Mouse (Mus musculus) hematopoietic stem cell, adult 5-6 weeks (primary cell): ENCODE data around the gene Hdac4. TPM values are rescaled to one million over a fixed set of nuclear protein-coding genes. Genes with fewer than 3 reads are reported as not detected.

Experiments used
- ATAC-seq, 2 experiments: fragments of 125-278 bp in 1 of 2; replicated peaks in 1 of 2; 2 replicates each; pipeline ENCODE4 v1.8.0; 2016 to 2017; ENCODE audit warnings: inconsistent platforms in 2 of 2, mild to moderate bottlenecking in 2 of 2, moderate number of reproducible peaks in 2 of 2, low read depth in 1 of 2, moderate TSS enrichment in 1 of 2; ENCODE audit not compliant: low FRiP score in 2 of 2, poor library complexity in 2 of 2, severe bottlenecking in 2 of 2, insufficient read depth in 1 of 2, low TSS enrichment in 1 of 2
- total RNA-seq: library from RNA; stranded (forward); fragments of 172-1452, 232-1000 nt; gene quantifications from 2 replicates; pipeline ENCODE4 v1.2.3, GENCODE M21; 2017

Gene Hdac4
- total RNA-seq: 12.6 and 17.6 TPM in 2 replicates

DNA sequence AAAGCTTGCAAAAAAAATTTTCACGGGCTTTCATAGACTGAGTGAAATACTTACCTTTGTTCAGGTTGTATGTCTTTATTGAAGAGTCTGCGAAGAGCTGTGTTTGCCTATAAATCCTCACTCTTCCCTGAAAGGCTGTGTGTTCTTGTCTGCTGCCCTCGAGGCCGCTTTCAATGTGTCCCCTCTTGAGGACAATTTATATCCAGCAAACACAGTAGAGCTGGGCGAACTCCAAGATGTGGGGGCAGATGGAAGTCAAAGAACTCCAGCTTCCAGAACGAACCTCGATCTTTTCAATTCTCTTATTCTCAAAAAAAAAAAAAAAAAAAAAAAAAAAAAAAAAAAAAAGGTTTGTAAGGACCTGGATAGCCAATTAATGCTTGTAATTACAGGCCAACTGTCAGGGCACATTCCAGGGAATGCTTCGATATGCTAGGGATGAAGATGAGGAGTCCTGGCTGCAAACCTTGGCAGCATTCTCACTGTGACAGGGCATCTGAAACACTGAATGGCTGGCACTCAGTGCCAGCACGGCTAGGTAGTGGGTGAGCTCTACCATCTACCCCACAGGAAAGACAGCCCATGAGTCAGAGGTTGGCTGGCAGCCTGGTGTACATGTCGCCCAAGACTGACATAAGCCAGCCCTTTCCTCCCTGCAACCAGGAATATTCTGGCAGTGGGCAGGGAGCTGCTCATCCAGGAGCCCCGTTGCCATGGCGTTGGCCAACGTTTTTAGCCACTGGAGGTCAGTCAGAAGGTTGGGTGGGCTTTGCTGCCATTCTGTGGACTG is at the start of gene Hdac4:
Gene Hdac4, minus strand, starts transcription at position 340 of the 790 bp plus-strand sequence.
- peak; percentile 21 to 30; a peak in 1 of 4 replicates for ATAC-seq

DNA sequence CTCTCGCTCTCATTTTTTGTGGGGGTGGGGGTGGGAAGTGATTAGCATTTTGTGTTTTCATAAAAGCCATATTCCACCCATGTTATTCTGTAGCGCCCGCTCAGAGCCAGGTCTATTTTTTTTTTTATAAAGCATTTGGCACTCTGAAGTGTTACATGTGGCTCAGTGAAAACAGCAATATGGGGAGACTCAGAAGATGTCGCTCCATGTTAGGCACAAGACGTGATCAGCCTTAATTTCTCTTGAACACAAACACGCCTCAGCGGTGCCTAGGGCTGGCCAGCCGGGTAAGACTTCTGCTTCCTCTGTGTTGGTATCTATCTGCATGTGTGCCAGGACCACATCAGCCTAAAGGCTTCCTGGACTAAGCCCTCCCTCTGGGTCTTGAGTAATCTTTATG is 48.0 kb upstream of the Hdac4 start:
- no peak for ATAC-seq

DNA sequence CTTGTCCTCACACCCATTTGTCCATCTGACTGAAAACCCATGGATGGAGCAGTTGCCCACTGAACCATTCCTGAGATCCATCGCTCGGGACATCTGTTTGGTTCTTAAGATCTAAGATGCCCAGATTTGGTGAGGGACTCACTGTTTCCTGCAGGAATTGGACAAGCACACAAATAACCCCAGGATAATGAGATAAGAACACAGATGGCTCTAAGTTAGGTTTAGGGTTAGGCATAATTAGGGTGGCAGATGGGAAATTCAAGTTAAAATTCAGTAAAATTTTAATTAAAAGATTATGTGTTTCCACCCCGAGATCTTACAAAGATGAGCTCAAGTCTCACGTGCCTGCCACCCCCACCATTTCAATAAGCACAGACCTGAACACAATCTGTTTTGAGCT is 44.6 kb upstream of the Hdac4 start:
- no peak for ATAC-seq

DNA sequence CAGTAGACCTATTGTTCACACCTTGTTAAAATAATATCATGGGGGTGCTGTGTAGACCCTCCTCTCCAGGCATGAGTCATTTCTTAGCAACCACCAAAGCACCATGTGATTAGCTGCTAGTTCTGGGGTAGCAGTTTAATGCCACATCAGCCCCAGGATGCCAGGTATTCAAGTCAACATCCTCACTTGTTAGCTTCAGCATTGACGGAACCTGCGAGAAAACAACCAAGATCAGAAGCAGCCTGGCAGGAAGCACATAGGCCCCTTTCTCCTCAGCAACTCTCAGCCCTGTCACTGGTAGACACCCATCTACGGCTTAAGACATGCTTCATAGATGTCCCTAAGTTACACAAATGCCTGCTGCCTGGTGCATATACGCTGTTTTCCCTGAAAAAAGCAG is 40.1 kb upstream of the Hdac4 start:
- no peak for ATAC-seq

DNA sequence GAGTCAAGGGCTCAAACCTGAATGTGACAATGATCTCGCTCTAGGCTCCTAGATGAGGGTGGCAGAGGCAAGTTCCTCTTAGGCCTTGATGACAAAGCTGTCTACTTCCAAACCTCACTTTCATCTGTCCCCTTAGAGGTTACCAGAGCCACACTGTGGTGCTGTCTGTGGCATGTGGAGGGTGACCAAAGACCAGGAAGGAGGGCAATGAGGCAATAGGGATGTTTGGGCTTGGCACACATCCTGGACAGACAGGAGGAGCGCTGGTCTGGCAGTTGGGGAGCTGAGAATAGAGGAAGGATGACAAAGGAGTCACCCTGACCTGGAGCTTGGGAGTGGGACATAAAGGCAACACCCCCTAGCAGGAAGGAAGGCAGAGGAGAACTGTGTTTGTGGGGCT is 29.8 kb upstream of the Hdac4 start:
- ATAC-seq: peak; percentile 51 to 84

DNA sequence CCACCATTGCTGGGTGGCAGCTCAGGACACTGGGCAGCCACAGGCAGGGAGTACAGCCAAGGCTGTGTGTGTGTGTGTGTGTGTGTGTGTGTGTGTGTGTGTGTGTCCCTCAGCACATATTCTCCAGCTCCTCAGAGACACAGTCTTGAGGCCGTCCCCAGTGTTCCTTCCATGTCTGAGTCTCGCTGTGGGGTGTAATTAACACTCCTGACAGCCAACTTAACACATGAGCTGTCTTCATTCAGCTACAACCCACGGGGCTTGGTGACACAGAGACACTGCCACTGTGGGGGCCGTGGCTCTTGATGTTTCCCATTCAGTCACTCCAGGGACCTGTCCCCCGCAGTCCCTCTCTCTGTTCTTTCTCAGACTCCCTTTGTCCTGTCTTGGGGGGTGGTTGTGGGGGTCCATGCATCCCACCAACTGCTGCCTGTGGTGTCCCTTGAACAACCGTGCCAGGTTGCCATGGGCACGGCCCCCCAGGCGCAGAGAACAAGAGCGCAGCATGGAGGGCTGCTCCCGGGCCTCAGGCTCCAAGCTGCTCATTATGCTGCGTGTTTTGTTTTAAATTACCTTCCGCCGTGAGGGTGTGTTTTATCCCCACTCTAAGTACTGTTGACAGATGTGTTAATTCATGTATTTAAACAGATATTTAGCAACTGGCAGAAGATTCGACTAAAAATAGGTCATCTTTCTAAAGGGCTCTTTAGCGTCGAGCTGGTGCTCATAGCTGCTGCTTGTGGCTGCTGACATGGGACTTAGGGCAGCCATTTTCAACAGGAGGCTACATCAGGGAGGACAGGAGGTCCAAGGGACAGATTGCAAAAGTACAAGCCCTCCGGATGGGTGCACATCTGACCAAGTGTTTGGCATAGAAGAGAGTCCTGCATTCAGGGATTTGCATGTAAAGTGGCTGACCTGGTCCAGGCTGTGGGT is 28.7 kb upstream of the Hdac4 start:
- no peak for ATAC-seq

DNA sequence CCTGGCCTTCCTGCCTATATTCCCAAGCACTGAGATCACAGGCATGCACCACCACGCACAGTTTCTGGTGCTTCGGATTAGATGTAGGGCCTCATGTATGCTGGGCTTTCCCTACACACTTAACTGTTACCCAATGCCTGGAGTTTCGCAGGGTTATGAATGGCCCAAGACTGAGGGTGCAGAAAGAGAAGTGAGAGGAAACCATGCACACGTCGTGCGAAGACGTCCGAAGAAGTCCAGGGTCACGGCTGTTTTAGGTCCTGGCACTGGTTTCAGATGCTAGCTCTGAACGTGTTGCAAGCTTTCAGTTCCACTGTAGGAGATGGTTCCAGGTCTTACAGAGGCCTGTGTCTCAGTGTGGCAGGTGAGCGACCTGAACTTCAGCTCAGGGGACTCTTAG is 21.2 kb upstream of the Hdac4 start:
- ATAC-seq: peak; percentile 2 to 44; a peak in 1 of 4 replicates

DNA sequence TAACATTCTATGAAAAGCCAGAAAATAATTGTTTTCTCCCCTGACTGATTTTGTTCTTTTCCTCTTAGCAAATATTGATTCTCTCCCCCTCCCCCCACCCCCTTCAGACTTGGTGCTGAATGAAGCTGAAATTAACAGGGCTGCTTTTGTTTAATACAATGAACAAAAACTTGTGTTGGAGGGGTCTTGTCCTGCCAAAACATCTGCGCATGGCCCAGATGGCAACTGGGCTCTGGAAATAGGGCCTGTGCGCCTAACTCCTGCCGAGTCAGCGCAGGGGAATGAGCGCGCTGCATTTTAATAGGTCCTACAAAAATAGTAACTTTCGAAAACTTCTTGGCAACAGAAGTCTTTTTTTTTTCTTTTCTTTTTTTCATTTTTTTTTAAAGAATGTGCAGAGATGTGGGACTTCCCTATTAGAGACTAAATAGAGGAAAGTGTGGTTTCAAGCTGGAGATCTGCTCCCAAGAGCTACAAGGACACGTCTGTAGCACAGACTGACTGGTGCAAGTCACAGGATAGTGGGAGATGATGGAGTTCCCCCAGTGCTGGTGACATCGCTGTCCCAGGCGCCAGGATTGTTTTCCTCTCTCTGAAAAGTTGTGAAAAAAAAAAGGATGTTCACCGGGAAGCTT is 20.6 kb upstream of the Hdac4 start:
- ATAC-seq: peak; percentile 78

DNA sequence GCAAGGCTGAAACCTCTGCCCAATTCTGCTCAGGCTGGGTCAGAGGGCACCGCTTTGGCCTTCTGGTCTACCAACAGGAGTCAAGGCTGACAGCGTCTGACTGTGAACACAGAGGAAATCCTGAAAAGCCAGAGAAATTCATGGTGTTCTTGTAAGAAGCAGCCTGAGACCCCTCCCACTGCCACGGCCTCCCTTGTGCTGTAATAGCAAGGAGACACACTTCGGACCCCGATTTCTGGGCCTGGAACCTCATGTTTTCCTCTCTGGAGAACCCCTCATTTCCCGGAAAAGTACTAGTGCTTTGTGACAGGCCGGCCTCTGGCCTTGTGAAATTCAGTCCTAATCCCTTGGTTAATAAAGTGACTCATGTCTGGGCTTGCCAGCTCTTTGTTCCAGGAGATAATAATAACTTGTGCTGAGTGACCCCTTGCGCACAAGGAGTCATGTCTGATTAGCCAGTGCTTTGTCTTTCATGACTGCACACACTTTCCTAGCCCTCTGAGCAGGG is 19.7 kb upstream of the Hdac4 start:
- ATAC-seq: no peak

DNA sequence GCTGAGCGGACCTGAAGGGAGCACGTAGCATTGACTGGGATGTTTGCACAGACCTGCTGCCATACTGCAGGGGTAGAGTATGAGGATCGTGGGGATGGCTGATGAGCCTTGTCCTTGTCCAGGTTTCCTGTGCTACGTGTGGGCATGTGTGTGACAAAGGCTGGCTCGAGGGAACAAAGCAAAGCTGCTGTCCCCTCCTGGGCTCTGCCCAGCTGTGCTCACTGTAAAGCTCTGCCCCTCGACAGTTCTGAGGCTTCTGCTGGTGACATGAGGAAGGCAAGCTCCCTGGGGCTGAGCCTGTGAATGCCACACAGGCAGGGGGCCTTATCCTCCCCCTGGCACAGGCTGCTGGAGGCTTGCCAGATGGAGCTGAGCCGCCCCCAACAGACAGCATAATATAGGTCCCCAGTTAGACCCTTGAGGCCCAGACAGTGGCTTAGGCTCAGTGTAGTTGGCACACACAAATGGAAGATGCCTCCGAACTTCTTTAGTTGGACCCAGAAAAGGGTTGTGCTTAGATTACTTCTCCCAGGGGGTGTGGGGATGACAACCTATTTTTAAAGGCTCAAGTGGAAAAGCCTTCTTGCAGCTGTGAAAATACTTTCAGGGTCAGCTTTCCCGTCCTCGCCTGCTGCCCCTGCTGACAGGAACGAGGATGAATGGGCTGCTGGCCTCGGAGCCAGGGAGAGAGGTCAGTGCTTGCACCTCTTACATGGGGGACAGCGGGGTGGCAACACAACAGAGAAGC is 16.7 kb upstream of the Hdac4 start:
- ATAC-seq: no peak

DNA sequence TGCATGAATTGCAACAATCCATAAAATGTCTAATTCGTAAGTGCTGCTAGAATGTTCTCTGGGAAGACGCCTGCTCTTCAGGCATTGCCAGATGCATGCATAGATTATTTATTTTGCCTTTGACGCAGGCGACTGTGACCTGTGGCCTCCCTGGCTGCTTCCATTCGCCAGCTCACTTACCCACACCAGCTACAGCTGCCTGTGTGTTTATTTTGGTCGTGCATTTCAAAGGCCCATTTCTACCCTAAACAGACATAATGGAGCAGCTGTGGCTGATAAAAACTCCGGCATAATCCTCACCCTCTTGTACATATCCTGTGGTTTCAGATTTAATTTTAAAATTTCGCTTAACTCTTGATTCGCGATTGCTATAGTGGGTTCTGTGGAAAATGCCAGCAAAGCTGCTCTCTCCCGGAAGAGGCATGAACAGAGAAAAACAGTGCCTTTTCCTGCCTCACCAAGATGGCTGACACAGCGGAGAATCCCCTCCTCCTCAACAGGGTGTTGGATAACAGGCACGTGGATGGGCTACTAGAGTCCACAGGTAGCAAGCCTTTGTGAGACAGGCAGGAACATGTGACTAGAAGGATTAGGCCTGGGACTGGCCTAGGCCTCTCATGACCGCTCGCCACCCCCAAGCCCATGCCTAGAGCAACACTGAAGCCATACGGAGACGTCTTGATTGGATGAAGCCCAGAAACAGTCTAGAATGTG is 7.3 kb upstream of the Hdac4 start:
- ATAC-seq: no peak

DNA sequence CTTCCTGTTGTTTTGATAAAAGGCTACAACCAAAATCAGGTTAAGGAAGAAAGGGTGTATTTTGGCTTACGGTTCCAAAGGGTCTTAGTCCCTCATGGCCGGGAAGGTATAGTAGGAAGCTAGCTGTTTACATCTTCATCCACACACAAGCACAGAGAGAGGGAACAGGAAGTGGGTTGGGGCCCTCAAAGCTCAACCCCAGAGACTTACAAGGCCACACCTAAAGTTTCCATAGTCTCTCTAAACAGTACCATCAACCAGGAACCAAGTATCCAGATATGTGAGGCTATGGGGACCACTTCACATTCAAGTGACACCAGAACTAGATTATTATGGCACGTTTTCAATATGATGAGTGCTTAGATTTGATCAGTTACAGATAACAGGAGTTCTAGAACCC is 5.0 kb downstream of the Hdac4 start:
- ATAC-seq: no peak

DNA sequence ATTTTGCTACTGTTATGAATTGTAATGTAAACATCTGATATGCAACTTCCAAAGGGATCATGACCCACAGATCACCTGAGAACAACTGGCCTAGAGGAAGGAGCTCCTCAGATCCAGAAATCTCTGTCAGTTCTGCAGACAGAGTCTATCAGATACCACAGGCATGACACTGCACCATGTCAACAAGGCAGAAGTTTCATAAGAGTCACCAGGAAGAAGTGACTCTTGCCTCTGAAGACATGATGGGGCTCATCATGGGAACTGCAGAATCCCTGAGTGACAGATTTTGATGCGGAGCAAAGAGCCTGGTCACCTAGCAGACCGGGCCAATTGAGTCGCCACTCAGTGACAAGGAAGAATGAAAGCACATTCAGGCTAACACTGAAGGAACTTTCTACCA is 8.4 kb downstream of the Hdac4 start:
- no peak for ATAC-seq

DNA sequence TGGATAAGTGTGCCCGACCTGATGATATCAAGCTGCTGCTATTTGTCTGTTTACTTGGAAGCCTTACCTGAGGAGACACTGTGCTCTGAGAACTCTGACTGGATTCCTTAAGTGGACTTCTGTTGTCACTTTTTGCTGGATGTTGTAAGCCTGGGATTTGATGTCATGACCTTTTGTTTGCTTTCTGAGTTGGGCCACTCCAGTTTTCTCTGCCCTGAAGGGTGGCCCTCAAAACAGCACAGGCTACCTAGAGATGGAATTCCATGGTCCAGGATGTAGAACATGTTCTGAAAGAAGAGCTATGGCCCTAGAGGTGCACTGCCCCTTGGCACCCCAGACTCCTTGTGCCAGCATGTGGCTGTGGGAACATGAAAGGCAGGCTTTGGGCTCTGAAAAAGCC is 10.9 kb downstream of the Hdac4 start:
- ATAC-seq: no peak

DNA sequence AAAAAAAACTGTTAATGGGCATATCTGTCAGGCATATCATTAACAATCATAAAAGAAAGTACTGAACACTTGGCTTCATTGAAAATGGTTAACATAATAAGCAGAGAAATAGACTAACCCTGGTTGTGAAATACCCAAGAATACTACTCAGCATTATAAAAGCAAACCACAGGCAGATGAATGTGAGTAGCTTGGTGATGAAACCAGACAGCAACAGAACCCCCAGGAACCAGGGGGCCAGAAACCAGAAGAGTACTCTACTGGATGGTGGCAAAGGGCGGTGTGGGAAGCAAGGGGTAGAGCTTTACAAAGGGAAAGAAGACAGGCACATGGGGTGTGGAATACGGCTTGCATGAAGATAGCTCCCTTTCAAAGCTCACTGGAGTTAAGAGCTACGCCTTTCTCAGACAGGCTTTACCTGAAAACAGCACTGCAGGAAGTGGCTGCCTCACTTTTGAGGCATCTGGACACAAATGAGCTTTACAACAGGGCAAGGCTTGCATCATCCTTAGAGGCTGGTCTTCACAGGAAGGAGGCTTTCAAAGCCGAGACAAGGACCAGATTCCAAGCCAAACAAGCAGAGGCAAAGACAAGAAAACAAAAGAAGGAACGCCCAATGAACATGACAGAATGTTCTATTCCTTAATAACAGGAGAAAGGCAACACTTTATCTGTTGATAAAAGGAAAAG is 12.3 kb downstream of the Hdac4 start:
- ATAC-seq: no peak

DNA sequence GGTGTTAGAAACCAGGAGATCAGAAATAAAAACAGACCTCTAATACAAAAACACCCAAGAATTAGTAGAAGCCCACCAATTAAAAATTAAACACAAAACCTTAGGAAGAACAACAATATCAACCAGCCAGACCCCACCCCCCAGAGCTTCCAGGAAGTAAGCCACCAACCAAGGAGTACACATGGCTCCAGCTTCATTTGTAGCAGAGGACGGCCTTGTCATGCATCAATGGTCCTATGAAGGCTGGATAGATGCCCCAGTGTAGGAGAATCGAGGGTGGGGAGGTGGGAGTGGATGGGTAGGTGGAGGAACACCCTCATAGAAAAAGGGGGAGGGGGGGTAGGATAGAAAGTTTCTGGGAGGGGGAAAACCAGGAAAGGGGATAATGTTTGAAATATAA is 13.5 kb downstream of the Hdac4 start:
- ATAC-seq: no peak
